Mouse (Mus musculus): ENCODE measurements at regions not wholly inside any gene's neighbourhood (a gene's known extent, or its start where the extent isn't known, plus 50 kb on each side); places are given as distances from the start of the nearest gene placed in this dataset.

DNA sequence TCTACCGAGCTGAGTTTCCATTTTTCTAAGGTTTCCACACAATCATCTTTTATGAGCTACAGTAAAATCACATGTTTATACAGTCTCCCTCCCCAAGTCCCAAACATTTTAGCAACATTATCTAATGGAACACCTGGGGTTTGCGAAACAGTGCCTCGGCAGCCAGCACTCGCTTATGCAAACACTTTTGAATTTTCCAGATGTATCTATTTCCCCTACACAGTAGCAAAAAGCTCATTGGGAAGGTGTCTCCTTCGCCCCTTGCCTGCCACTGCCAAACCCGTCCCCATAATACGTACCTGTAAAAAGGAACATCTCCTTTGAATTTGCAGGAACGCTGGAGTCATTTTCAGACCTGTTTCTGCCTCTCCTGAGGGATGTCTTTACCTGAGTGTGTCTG, 149.6 kb upstream of the Mocs1 start:
- WGBS: 61% methylated on average over 8 of the region's 8 CpGs
- Histone ChIP-seq H3K4me2 (no peak overlapping the region), H3K36me3 (ENCODE audit: insufficient read depth) (no peaks in the 10 kb centered on the region), H3K9ac (no peak overlapping the region), H3K9me3 (ENCODE audit: low read depth, low read length) (no peaks in the 10 kb centered on the region), H3K4me3 (ENCODE audit: low read depth, low read length) (no peak overlapping the region), H3K27me3 (ENCODE audit: insufficient read depth, low read length) (no peaks in the 10 kb centered on the region), H3K4me1 (ENCODE audit: insufficient read depth) (no peaks in the 10 kb centered on the region), H3K27ac (ENCODE audit: low read depth) (no peak overlapping the region)
- ATAC-seq (ENCODE audit: insufficient read depth) (no peak), DNase-seq (no peak)
- no peak for TF ChIP-seq CTCF (IDR thresholded peaks at IDR 0.05; ENCODE audit: low read depth)

DNA sequence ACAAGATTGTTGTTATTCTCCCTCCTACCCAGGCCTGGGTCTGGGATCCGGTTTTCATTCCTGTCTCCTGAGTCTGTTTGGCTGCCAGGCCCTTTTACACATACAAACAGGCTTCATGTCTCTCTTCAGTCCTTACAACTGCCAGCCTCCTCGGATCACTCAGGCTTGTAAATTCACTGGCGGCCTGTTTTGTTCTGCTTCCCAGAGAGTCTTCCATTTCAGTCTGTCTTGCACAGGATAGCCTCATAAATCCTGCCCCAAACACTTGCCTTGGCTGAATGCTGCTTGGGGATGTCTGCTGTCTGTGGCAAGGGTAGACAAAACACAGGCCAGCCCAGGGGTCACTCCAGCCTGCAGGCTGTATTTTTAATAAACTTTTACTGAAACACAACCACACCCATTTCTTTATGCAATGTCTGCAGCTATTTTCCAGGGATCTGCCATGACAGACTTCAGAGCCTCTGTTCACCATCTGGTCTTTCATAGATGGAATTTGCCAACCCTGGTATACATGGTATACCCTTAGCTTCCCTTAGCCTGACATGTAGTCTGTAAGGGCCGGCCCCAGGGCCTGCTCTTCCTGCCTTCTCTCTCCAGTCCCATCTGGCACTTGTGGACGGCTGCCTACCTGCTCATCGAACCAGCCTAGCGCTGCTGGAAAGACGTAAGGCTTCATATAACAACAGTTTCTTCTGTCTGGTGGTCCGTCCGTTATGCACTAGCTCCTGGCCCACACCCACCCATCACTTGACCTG, 149.0 kb upstream of the Mocs1 start:
- 70% methylated on average over 10 of the region's 10 CpGs for WGBS
- H3K4me3 ChIP-seq (ENCODE audit: low read depth, low read length): no peak overlapping the region
- no peaks in the 10 kb centered on the region for H3K36me3 ChIP-seq (ENCODE audit: insufficient read depth)
- no peak overlapping the region for H3K9ac ChIP-seq
- no peak overlapping the region for H3K4me2 ChIP-seq
- no peak for TF ChIP-seq CTCF (IDR thresholded peaks at IDR 0.05; ENCODE audit: low read depth)
- no peak overlapping the region for H3K27ac ChIP-seq (ENCODE audit: low read depth)
- no peaks in the 10 kb centered on the region for H3K27me3 ChIP-seq (ENCODE audit: insufficient read depth, low read length)
- H3K4me1 ChIP-seq (ENCODE audit: insufficient read depth): no peaks in the 10 kb centered on the region
- DNase-seq: no peak
- ATAC-seq (ENCODE audit: insufficient read depth): no peak
- H3K9me3 ChIP-seq (ENCODE audit: low read depth, low read length): no peaks in the 10 kb centered on the region

DNA sequence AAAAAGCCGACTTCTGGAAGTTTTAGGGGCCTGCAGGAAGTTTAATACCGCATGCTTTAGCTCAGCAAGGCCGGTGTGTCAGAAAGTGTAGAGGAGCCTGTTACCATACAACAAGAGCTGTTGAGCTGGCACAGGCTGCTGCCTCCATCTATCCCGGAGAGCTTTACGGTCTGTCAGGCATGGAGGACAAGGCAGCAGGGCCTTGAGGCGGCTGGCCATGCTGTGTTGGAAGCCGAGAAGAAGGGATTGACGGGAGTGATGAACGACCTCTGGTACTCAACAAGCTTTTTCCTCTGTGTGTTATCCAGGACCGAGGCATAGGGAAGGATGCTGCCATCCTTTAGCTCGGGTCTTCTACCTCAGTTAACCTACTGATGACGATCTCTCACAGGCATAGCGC, 146.8 kb upstream of the Mocs1 start:
- no peaks in the 10 kb centered on the region for H3K36me3 ChIP-seq (ENCODE audit: insufficient read depth)

DNA sequence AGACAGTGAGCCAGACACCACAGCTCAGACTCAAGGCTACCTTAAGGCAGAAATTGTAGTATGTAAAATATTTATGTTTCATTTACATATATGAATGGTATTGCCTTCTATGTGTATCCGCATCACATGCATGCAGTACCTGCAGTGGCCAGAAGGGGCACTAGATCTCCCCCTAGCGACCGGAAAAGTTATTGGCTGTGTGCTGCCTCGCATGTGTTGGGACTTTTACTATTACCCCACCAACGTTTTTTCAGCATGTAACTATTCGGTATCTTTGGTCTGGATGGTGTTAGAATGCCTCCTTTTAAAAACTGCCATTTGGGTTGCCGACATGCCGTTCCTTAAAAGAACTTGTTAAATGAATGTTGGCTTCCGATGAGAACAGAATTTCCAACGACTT, 145.7 kb upstream of the Mocs1 start:
- Histone ChIP-seq H3K27ac (ENCODE audit: low read depth) (no peak overlapping the region), H3K4me2 (no peak overlapping the region), H3K4me1 (ENCODE audit: insufficient read depth) (no peaks in the 10 kb centered on the region), H3K9me3 (ENCODE audit: low read depth, low read length) (no peaks in the 10 kb centered on the region), H3K4me3 (ENCODE audit: low read depth, low read length) (no peak overlapping the region), H3K9ac (no peak overlapping the region), H3K36me3 (ENCODE audit: insufficient read depth) (no peaks in the 10 kb centered on the region), H3K27me3 (ENCODE audit: insufficient read depth, low read length) (no peaks in the 10 kb centered on the region)
- WGBS: 82% methylated on average over 10 of the region's 10 CpGs
- ATAC-seq (ENCODE audit: insufficient read depth) (no peak), DNase-seq (no peak)
- TF ChIP-seq CTCF (IDR thresholded peaks at IDR 0.05; ENCODE audit: low read depth): peak; percentile 63

More for the DNA sequence above, 146.8 kb upstream of the Mocs1 start:
- no peak overlapping the region for H3K4me3 ChIP-seq (ENCODE audit: low read depth, low read length)
- H3K4me1 ChIP-seq (ENCODE audit: insufficient read depth): no peaks in the 10 kb centered on the region
- no peak for TF ChIP-seq CTCF (IDR thresholded peaks at IDR 0.05; ENCODE audit: low read depth)
- H3K9me3 ChIP-seq (ENCODE audit: low read depth, low read length): no peaks in the 10 kb centered on the region
- no peaks in the 10 kb centered on the region for H3K27me3 ChIP-seq (ENCODE audit: insufficient read depth, low read length)
- no peak overlapping the region for H3K4me2 ChIP-seq
- no peak for DNase-seq
- H3K27ac ChIP-seq (ENCODE audit: low read depth): no peak overlapping the region
- WGBS: 74% methylated on average over 13 of the region's 13 CpGs
- no peak for ATAC-seq (ENCODE audit: insufficient read depth)
- no peak overlapping the region for H3K9ac ChIP-seq

DNA sequence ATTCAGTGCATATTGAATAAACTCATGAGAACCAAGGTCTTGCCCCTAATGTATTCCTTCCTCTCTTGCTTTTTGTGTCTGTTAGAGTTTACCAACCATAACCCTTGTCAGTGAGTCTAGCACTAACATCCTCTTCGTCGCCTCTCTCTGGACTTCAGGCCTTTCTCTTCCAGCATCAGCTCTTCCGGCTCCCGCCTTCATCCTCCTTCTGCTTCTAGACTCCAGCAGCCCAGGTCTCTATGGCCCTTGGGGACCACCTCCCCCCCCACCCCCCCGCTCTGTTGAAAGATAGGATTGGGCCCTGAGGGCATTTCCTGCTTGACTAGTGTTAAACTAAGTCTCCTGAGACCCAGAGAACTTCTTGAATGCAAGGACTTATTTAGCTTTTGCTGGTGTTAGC, 144.7 kb upstream of the Mocs1 start:
- Histone ChIP-seq H3K4me2 (no peak overlapping the region), H3K27ac (ENCODE audit: low read depth) (no peak overlapping the region), H3K9me3 (ENCODE audit: low read depth, low read length) (no peaks in the 10 kb centered on the region), H3K9ac (no peak overlapping the region), H3K36me3 (ENCODE audit: insufficient read depth) (no peaks in the 10 kb centered on the region), H3K4me1 (ENCODE audit: insufficient read depth) (no peaks in the 10 kb centered on the region), H3K27me3 (ENCODE audit: insufficient read depth, low read length) (no peaks in the 10 kb centered on the region), H3K4me3 (ENCODE audit: low read depth, low read length) (no peak overlapping the region)
- no peak for DNase-seq
- ATAC-seq (ENCODE audit: insufficient read depth): no peak
- WGBS: 85% methylated on average over 5 of the region's 5 CpGs
- TF ChIP-seq CTCF (IDR thresholded peaks at IDR 0.05; ENCODE audit: low read depth): no peak

DNA sequence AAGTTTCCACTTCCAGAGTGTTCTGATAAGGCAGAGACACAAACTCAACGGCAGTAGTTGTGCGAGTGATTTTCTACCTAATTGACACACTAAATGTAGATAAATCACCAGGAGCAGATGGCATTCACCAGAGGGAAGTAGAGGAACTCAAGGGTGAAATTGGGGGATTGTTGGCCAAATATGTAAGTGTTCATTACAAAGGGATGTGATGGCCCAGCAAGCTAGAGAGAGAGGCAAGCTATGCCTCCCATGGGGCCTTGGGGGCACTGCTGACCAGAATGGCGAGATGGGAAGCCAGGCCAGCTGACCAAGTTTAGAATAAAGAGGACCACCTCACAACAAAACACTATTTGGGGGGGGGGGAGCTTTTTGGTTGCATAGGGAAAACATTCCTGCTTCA, 136.5 kb upstream of the Mocs1 start:
- no peak for TF ChIP-seq CTCF (IDR thresholded peaks at IDR 0.05; ENCODE audit: low read depth)
- Histone ChIP-seq H3K4me3 (ENCODE audit: low read depth, low read length) (no peak overlapping the region), H3K4me2 (no peak overlapping the region), H3K27me3 (ENCODE audit: insufficient read depth, low read length) (no peaks in the 10 kb centered on the region), H3K9ac (no peak overlapping the region), H3K27ac (ENCODE audit: low read depth) (no peak overlapping the region), H3K36me3 (ENCODE audit: insufficient read depth) (no peaks in the 10 kb centered on the region), H3K9me3 (ENCODE audit: low read depth, low read length) (no peaks in the 10 kb centered on the region), H3K4me1 (ENCODE audit: insufficient read depth) (no peaks in the 10 kb centered on the region)
- DNase-seq: no peak
- no peak for ATAC-seq (ENCODE audit: insufficient read depth)
- 73% methylated on average over 3 of the region's 3 CpGs for WGBS

DNA sequence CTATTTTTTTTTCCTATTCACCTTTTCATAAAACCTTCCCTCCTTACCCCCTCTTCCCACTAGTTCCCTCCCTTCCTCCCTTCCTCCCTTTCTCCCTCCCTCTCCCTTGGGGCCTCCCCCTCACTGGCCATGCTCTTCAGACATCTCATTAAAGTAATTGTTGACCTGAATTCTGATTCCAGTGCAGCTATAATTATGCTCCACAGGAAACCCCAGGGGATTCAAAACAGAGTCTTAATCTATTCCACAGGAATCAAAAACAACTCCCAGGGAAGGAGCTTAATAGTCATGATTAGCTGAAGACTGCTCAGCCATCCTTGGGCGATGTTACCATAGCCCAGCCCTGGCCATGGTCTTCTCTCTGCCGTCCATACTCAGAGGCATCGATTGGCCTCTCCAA, 123.7 kb upstream of the Mocs1 start:
- Histone ChIP-seq H3K4me1 (ENCODE audit: insufficient read depth) (no peaks in the 10 kb centered on the region), H3K27me3 (ENCODE audit: insufficient read depth, low read length) (no peaks in the 10 kb centered on the region), H3K9ac (no peak overlapping the region), H3K36me3 (ENCODE audit: insufficient read depth) (no peaks in the 10 kb centered on the region), H3K9me3 (ENCODE audit: low read depth, low read length) (no peaks in the 10 kb centered on the region), H3K4me3 (ENCODE audit: low read depth, low read length) (no peak overlapping the region), H3K4me2 (no peak overlapping the region), H3K27ac (ENCODE audit: low read depth) (no peak overlapping the region)
- ATAC-seq (ENCODE audit: insufficient read depth): no peak
- WGBS: 84% methylated on average over 3 of the region's 3 CpGs
- no peak for DNase-seq
- TF ChIP-seq CTCF (IDR thresholded peaks at IDR 0.05; ENCODE audit: low read depth): no peak

Measured in lung, embryonic 14.5 days (tissue).